Mouse (Mus musculus) forebrain, postnatal 0 days (tissue): Measurements from ENCODE around the gene 1700022I11Rik. TPM values are rescaled to one million over a fixed set of nuclear protein-coding genes. Genes with fewer than 3 reads are reported as not detected.

Source experiments
- ATAC-seq: fragments of 200-750 bp; cut with Nextera tagmentation; 2 replicates; pipeline ENCODE4 v1.8.0; 2017; ENCODE audit warnings: mild to moderate bottlenecking, moderate library complexity
- DNase-seq: peaks from one replicate; pipeline ENCODE4 v3.0.0-alpha.2; 2015
- H3K27ac ChIP-seq: fragments of 300-500 bp; sonication (generic); 2 replicates; pipeline ENCODE4 v1.5.1; 2014; ENCODE audit warnings: low read depth, mild to moderate bottlenecking, antibody characterized with exemption, low read length, moderate library complexity, mixed read lengths
- H3K27me3 ChIP-seq: fragments of 300-500 bp; sonication (generic); 2 replicates; pipeline ENCODE4 v1.6.1; 2014; ENCODE audit warnings: mild to moderate bottlenecking, low read length, mixed read lengths; ENCODE audit not compliant: insufficient read depth
- H3K36me3 ChIP-seq: fragments of 300-500 bp; sonication (generic); 2 replicates; pipeline ENCODE4 v1.6.1; 2014; ENCODE audit warnings: mild to moderate bottlenecking, moderate library complexity; ENCODE audit not compliant: insufficient read depth
- H3K4me1 ChIP-seq: fragments of 300-500 bp; sonication (generic); 2 replicates; pipeline ENCODE4 v1.6.1; 2014; ENCODE audit warnings: antibody characterized with exemption; ENCODE audit not compliant: insufficient read depth
- H3K4me2 ChIP-seq: fragments of 300-500 bp; sonication (generic); 2 replicates; pipeline ENCODE4 v1.6.1; 2014; ENCODE audit warnings: low read depth, mild to moderate bottlenecking, moderate library complexity
- H3K4me3 ChIP-seq: fragments of 300-500 bp; sonication (generic); 2 replicates; pipeline ENCODE4 v1.5.1; 2014; ENCODE audit warnings: low read depth, low read length, mixed read lengths
- H3K9ac ChIP-seq: fragments of 300-500 bp; sonication (generic); 2 replicates; pipeline ENCODE4 v1.6.1; 2014; ENCODE audit warnings: mild to moderate bottlenecking
- H3K9me3 ChIP-seq: fragments of 300-500 bp; sonication (generic); 2 replicates; pipeline ENCODE4 v1.6.1; 2016; ENCODE audit warnings: low read length
- CTCF ChIP-seq: sonication (generic); IDR thresholded peaks from 2 replicates; pipeline ENCODE4 v1.5.1; 2016; ENCODE audit warnings: antibody characterized with exemption, control low read depth, low read depth
- WGBS: fragments of 180-500 bp; shearing (Covaris S2); extraction: QIAGEN DNeasy Blood & Tissue Kit; methylation state at CpG from one replicate; pipeline ENCODE4 v1.1.7; 2014; 5-methylcytosine and 5-hydroxymethylcytosine counted together
- polyA plus RNA-seq: library from polyadenylated mRNA; unstranded; fragments of >200 nt; fragmentation: Nextera tagmentation; extraction: Ambion mirVana; gene quantifications from 2 replicates; pipeline ENCODE4 v1.2.1, GENCODE M21; 2015
- total RNA-seq: library from RNA; depleted of rRNA; stranded (reverse); fragments of >200 nt; gene quantifications from 2 replicates; pipeline ENCODE4 v1.2.3, GENCODE M21; 2014

Gene 1700022I11Rik
- total and polyA plus RNA-seq, 2 experiments from 2014 or later, result 0.63 TPM; not detected in 1

GRCm38 (mm10) chr4:43018156-43018555 lies 48.8 kb downstream of the 1700022I11Rik start:
- 93% methylated on average over 4 of the region's 4 CpGs for WGBS

DNA sequence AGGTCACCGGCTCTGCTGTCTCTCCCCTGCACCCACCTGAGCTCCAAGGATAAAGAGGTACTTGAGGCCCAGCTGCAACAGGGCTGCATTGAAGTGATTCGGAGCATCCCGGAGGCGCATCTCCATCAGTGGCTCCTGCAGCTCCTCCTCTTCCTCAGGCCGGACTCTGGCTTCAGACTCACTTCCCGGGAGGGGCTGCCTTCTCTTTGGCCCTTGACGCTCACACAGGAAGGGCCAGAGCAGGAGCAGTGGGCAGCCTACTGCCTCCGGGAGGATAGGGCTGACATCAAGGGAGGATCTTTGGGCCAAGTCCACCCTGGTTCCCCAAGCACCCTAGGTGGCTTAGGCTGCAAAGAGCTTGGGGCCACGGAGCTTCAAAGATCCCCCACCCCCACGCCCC lies 49.8 kb downstream of the 1700022I11Rik start:
- H3K27me3 ChIP-seq, result no peaks in the 10 kb centered on the region
- TF ChIP-seq CTCF, result no peak
- no peak overlapping the region for H3K27ac ChIP-seq
- peaks cover 65% of the 10 kb centered on the region for H3K36me3 ChIP-seq
- H3K4me1 ChIP-seq, result 0 out of 2 replicates have a peak, but pooled peaks cover 2% of the 10 kb centered on the region
- DNase-seq (no peak), ATAC-seq (no peak)
- no peak overlapping the region for H3K4me2 ChIP-seq
- no peak overlapping the region for H3K4me3 ChIP-seq
- 91% methylated on average over 10 of the region's 10 CpGs for WGBS
- no peak overlapping the region for H3K9ac ChIP-seq
- H3K9me3 ChIP-seq, result no peaks in the 10 kb centered on the region

More at GRCm38 (mm10) chr4:43018156-43018555, 48.8 kb downstream of the 1700022I11Rik start:
- ATAC-seq (no peak), DNase-seq (no peak)
- H3K4me1 ChIP-seq, result no peaks in the 10 kb centered on the region
- no peak overlapping the region for H3K4me2 ChIP-seq
- H3K27ac ChIP-seq, result no peak overlapping the region
- H3K4me3 ChIP-seq, result no peak overlapping the region
- no peak overlapping the region for H3K9ac ChIP-seq
- no peak for TF ChIP-seq CTCF
- H3K36me3 ChIP-seq, result peaks cover 59% of the 10 kb centered on the region
- H3K27me3 ChIP-seq, result no peaks in the 10 kb centered on the region
- H3K9me3 ChIP-seq, result no peaks in the 10 kb centered on the region

DNA sequence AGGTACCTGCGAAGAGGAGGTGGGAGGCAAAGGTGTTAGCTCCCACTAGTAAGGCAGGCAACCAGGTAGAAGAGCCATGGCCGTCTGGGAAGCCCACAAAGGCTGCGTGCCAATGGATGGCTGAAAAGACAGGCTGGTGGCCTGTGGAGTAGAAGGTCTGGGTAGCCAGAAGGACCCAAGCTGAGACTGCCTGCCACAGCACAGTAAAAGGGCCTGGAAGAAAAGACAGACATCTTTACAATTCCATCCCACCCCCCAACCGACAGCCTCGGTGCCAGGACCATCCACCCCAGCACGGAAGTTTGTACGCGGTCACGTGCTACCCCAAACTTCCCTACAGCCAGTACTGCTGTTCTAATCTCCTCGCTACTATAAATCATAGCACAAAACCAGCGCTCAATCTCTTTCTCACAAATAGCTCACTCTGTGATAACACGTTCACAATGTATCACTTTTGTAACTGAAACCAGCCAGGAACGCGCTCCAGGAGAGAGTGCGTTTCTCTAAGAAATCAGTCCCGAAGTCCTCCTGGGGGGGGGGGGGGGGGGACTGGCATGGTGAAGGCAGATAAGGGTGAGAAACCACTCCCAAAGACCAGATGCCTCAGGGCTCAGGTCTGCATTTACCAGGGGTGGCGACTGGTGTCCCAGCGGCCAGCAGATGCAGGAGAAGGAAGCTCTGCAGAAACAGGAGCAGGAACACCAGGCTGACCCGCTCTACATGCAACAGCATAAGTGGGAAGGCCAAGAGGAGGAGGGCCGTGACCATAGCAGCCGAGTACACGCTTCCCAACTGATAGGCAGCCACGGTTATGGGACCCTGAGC lies 50.4 kb downstream of the 1700022I11Rik start:
- Histone ChIP-seq H3K27ac (no peak overlapping the region), H3K4me3 (no peak overlapping the region), H3K4me2 (no peak overlapping the region), H3K36me3 (peaks cover 65% of the 10 kb centered on the region), H3K9ac (no peak overlapping the region), H3K9me3 (no peaks in the 10 kb centered on the region), H3K27me3 (no peaks in the 10 kb centered on the region), H3K4me1 (peaks cover 8% of the 10 kb centered on the region)
- ATAC-seq (no peak), DNase-seq (no peak)
- 91% methylated on average over 23 of the region's 23 CpGs for WGBS
- no peak for TF ChIP-seq CTCF

DNA sequence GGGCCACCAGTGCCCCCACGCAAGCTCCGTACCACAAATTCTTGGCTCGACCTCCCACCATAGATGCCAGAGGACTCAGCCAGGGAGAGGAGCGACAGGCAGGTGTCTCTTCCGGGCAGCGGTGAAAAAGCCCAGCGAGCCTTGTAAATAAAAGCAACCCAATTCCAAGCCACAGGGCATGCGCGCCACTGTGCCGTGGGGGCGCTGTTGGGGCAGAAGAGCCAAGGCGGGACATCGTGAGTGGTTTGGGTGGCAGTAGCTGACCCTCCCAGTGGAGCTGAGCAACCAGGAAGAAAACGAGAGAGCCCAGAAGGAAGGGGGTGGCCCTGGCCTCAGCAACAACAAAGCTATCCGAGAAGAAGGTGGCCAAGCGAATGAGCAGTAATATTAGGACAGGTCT lies 51.5 kb downstream of the 1700022I11Rik start:
- peaks cover 10% of the 10 kb centered on the region for H3K4me1 ChIP-seq
- whole genome bisulfite sequencing, result 87% methylated on average over 16 of the region's 16 CpGs
- H3K4me3 ChIP-seq, result no peak overlapping the region
- H3K9ac ChIP-seq, result no peak overlapping the region
- no peak overlapping the region for H3K4me2 ChIP-seq
- DNase-seq (no peak), ATAC-seq (no peak)
- no peak overlapping the region for H3K27ac ChIP-seq
- TF ChIP-seq CTCF, result no peak
- no peaks in the 10 kb centered on the region for H3K9me3 ChIP-seq
- no peaks in the 10 kb centered on the region for H3K27me3 ChIP-seq
- peaks cover 61% of the 10 kb centered on the region for H3K36me3 ChIP-seq

DNA sequence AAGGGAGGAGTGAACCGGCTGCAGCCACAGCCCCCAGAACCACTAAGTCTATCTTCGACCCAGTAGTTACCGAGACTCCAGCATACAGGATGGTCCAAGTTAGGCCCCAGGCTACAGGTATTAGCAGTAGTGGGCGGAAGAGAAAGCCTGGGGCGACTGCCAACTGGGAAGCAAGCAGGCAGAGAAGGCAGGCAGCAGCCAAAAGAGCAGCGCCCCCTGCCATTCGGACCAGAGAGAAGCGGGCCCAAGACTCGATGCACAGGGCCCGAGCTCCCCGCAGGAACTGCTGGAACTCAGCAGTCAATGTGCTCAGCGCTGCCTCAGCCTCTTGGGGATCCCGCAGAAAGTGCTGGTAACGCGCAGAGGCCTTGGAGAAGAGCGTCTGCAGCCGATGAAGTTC lies 51.9 kb downstream of the 1700022I11Rik start:
- Histone ChIP-seq H3K4me1 (peaks cover 10% of the 10 kb centered on the region), H3K9me3 (no peaks in the 10 kb centered on the region), H3K36me3 (peaks cover 61% of the 10 kb centered on the region), H3K27me3 (no peaks in the 10 kb centered on the region), H3K4me2 (no peak overlapping the region), H3K4me3 (no peak overlapping the region), H3K27ac (no peak overlapping the region), H3K9ac (no peak overlapping the region)
- TF ChIP-seq CTCF, result 0 out of 2 replicates have a peak, but pooled peaks have one; percentile 3
- WGBS, result 65% methylated on average over 17 of the region's 17 CpGs
- no peak for ATAC-seq
- no peak for DNase-seq

GRCm38 (mm10) chr4:43024673-43025072 lies 55.3 kb downstream of the 1700022I11Rik start:
- H3K36me3 ChIP-seq, result peaks cover 64% of the 10 kb centered on the region
- no peak for DNase-seq

More at GRCm38 (mm10) chr4:43024673-43025072, 55.3 kb downstream of the 1700022I11Rik start:
- H3K9ac ChIP-seq, result peak overlapping the region; percentile 37
- ATAC-seq, result no peak
- no peaks in the 10 kb centered on the region for H3K27me3 ChIP-seq
- H3K4me3 ChIP-seq, result peak overlapping the region; percentile 39
- TF ChIP-seq CTCF, result no peak
- H3K4me1 ChIP-seq, result peaks cover 10% of the 10 kb centered on the region
- WGBS, result 83% methylated on average over 14 of the region's 14 CpGs
- H3K27ac ChIP-seq, result peak overlapping the region; percentile 83; the same call in 1 of the 2 replicates
- H3K4me2 ChIP-seq, result peak overlapping the region; percentile 61
- H3K9me3 ChIP-seq, result no peaks in the 10 kb centered on the region
